ENCODE assay signal across 8 mouse cellular contexts in the genomic region with DNA sequence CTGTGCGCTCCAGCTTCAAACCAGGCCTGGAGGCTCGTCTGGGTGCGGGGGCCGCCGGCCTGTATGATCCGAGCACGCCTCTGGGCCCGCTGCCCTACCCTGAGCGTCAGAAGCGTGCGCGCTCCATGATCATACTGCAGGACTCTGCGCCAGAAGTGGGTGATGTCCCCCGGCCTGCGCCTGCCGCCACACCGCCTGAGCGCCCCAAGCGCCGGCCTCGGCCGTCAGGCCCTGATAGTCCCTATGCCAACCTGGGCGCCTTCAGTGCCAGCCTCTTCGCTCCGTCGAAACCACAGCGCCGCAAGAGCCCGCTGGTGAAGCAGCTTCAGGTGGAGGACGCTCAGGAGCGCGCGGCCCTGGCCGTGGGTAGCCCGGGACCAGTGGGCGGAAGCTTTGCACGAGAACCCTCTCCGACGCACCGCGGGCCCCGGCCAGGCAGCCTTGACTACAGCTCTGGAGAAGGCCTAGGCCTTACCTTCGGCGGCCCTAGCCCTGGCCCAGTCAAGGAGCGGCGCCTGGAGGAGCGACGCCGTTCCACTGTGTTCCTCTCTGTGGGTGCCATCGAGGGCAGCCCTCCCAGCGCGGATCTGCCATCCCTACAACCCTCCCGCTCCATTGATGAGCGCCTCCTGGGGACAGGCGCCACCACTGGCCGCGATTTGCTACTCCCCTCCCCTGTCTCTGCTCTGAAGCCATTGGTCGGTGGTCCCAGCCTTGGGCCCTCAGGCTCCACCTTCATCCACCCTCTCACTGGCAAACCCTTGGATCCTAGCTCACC. TPM values are rescaled to one million over a fixed set of nuclear protein-coding genes. Genes with fewer than 3 reads are reported as not detected.
DNase-seq lines count a peak whose midpoint lies in the region; ATAC-seq and TF ChIP-seq lines count a peak whose summit lies in the region.

No protein-coding gene starts in this region.

- TF ChIP-seq POLR2A in limb, embryonic 14.5 days (IDR thresholded peaks at IDR 0.05; ENCODE audit: borderline replicate concordance, extremely low read depth, insufficient read depth, insufficient read length) = 0 out of 2 replicates have a peak, but pooled peaks have one; percentile 6

- intact Hi-C loops in heart, postnatal 36 days (cut with DNase I) = loop anchor here (5.0 kb wide), 1 partner anchor 46 kb away; no protein-coding TSS in a partner anchor

- H3K36me3 ChIP-seq in heart, embryonic 11.5 days (ENCODE audit: control insufficient read depth, insufficient read depth, low read length) = no peaks in the 10 kb centered on the region; the same call in 1 of the 2 replicates
- peaks cover 22% of the 10 kb centered on the region; the same call in 1 of the 2 replicates for H3K36me3 ChIP-seq in forebrain, embryonic 12.5 days (replicated peaks)
- H3K36me3 ChIP-seq in limb, embryonic 14.5 days (ENCODE audit: control insufficient read depth, insufficient read depth, low read length) = peaks cover 37% of the 10 kb centered on the region
- 0 out of 2 replicates have a peak, but pooled peaks cover 9% of the 10 kb centered on the region for H3K36me3 ChIP-seq in stomach, embryonic 15.5 days

- H3K4me1 ChIP-seq in heart, embryonic 11.5 days (ENCODE audit: control insufficient read depth, insufficient read depth, low read length) = 0 out of 2 replicates have a peak, but pooled peaks cover 4% of the 10 kb centered on the region
- peaks cover 20% of the 10 kb centered on the region for H3K4me1 ChIP-seq in forebrain, embryonic 12.5 days
- peaks cover 5% of the 10 kb centered on the region; the same call in 1 of the 2 replicates for H3K4me1 ChIP-seq in limb, embryonic 14.5 days (ENCODE audit: control insufficient read depth, insufficient read depth, low read length)
- 0 out of 2 replicates have a peak, but pooled peaks cover 5% of the 10 kb centered on the region for H3K4me1 ChIP-seq in stomach, embryonic 15.5 days

- DNase-seq in heart, postnatal 36 days = no peak
- DNase-seq in Muller cell, postnatal 12 days (ENCODE audit: inconsistent ontology term) = peak; percentile 34
- no peak for DNase-seq in limb, embryonic 14.5 days (ENCODE audit: low spot score)
- no peak for DNase-seq in layer of hippocampus, adult 9-11 months
- DNase-seq in left cerebral cortex, adult 8-10 months (ENCODE audit: low spot score in 2 of 2) = no peak

- 29% methylated on average over 54 of the region's 58 CpGs for WGBS in heart, embryonic 11.5 days (ENCODE audit: insufficient replicate concordance)
- WGBS in forebrain, embryonic 12.5 days = 8% methylated on average over 56 of the region's 58 CpGs
- WGBS in limb, embryonic 14.5 days = 18% methylated on average over 52 of the region's 58 CpGs
- WGBS in stomach, embryonic 15.5 days = 35% methylated on average over 58 of the region's 58 CpGs

- H3K27ac ChIP-seq in heart, embryonic 11.5 days (ENCODE audit: low read depth, low read length) = no peak overlapping the region
- no peak overlapping the region for H3K27ac ChIP-seq in forebrain, embryonic 12.5 days
- no peak overlapping the region for H3K27ac ChIP-seq in limb, embryonic 14.5 days (replicated peaks; ENCODE audit: low read depth, low read length)
- H3K27ac ChIP-seq in stomach, embryonic 15.5 days = no peak overlapping the region

- peak; percentile 64 for ATAC-seq in heart, embryonic 11.5 days (replicated peaks; ENCODE audit: insufficient number of reproducible peaks, low FRiP score, low TSS enrichment)
- peak; percentile 90 for ATAC-seq in forebrain, embryonic 12.5 days (ENCODE audit: low FRiP score)
- peak; percentile 32 for ATAC-seq in limb, embryonic 14.5 days (ENCODE audit: low FRiP score, low read depth)
- ATAC-seq in stomach, embryonic 15.5 days (ENCODE audit: insufficient read depth, low FRiP score, low read depth) = peak; percentile 57

- peak overlapping the region; percentile 86 for H3K4me2 ChIP-seq in heart, embryonic 11.5 days
- peak overlapping the region; percentile 60 for H3K4me2 ChIP-seq in forebrain, embryonic 12.5 days
- peak overlapping the region; percentile 50 for H3K4me2 ChIP-seq in limb, embryonic 14.5 days (replicated peaks; ENCODE audit: low read depth, low read length, severe bottlenecking)
- H3K4me2 ChIP-seq in stomach, embryonic 15.5 days = peak overlapping the region; percentile 53

- H3K4me3 ChIP-seq in heart, embryonic 11.5 days (ENCODE audit: low read depth, low read length) = peak overlapping the region; percentile 42
- H3K4me3 ChIP-seq in forebrain, embryonic 12.5 days (replicated peaks) = peak overlapping the region; percentile 34
- peak overlapping the region; percentile 27 for H3K4me3 ChIP-seq in limb, embryonic 14.5 days (replicated peaks; ENCODE audit: low read length)
- peak overlapping the region; percentile 28 for H3K4me3 ChIP-seq in stomach, embryonic 15.5 days (replicated peaks)

- peak overlapping the region; percentile 54 for H3K9ac ChIP-seq in heart, embryonic 11.5 days (ENCODE audit: low read depth, low read length)
- H3K9ac ChIP-seq in forebrain, embryonic 12.5 days = peak overlapping the region; percentile 41; the same call in 1 of the 2 replicates
- peak overlapping the region; percentile 43 for H3K9ac ChIP-seq in limb, embryonic 14.5 days (ENCODE audit: low read depth, low read length, severe bottlenecking)
- no peak overlapping the region for H3K9ac ChIP-seq in stomach, embryonic 15.5 days

- H3K27me3 ChIP-seq in heart, embryonic 11.5 days (ENCODE audit: control insufficient read depth, insufficient read depth, low read length) = peaks cover 26% of the 10 kb centered on the region
- H3K27me3 ChIP-seq in forebrain, embryonic 12.5 days = peaks cover 36% of the 10 kb centered on the region
- peaks cover 16% of the 10 kb centered on the region; the same call in 1 of the 2 replicates for H3K27me3 ChIP-seq in limb, embryonic 14.5 days (ENCODE audit: control insufficient read depth, insufficient read depth, low read length)
- peaks cover 16% of the 10 kb centered on the region for H3K27me3 ChIP-seq in stomach, embryonic 15.5 days (replicated peaks)

- H3K9me3 ChIP-seq in heart, embryonic 11.5 days (replicated peaks; ENCODE audit: control insufficient read depth, low read length) = no peaks in the 10 kb centered on the region
- no peaks in the 10 kb centered on the region for H3K9me3 ChIP-seq in forebrain, embryonic 12.5 days
- no peaks in the 10 kb centered on the region for H3K9me3 ChIP-seq in limb, embryonic 14.5 days (ENCODE audit: control insufficient read depth, low read length)
- H3K9me3 ChIP-seq in stomach, embryonic 15.5 days = no peaks in the 10 kb centered on the region

RNA-seq across cellular contexts. Expression of a gene that starts 20.1 kb away (rescaled TPM):
- polyA plus RNA-seq in heart, embryonic 11.5 days (2014; fragmentation: Nextera tagmentation; extraction: Ambion mirVana) = 0.20 TPM in 2 replicates
- total RNA-seq in heart, postnatal 36 days (2021) = under 1 TPM; 0.25 to 0.68 TPM
- 1.5 and 1.7 TPM in 2 replicates for polyA plus RNA-seq in forebrain, embryonic 12.5 days (2016; fragmentation: Nextera tagmentation; extraction: Ambion mirVana)
- 1.4 and 2.5 TPM in 2 replicates for polyA plus RNA-seq in limb, embryonic 14.5 days (2012; rRNA removed)
- 0.21 and 0.61 TPM in 2 replicates for polyA plus RNA-seq in limb, embryonic 14.5 days (2014; fragmentation: Nextera tagmentation; extraction: Ambion mirVana)
- 0.14 and 0.23 TPM in 2 replicates for polyA plus RNA-seq in stomach, embryonic 15.5 days (2015; fragmentation: Nextera tagmentation; extraction: Ambion mirVana)
- 1 to 10 TPM; 1.6 to 3.5 (median 2.3) TPM for total RNA-seq in left cerebral cortex, adult 8-10 months (2022)

RNA-seq across cellular contexts. Expression of a gene that starts 43.7 kb away (rescaled TPM):
- 25.8 and 27.5 TPM in 2 replicates for polyA plus RNA-seq in heart, embryonic 11.5 days (2014; fragmentation: Nextera tagmentation; extraction: Ambion mirVana)
- 1 to 10 TPM; 4.4 to 5.4 TPM for total RNA-seq in heart, postnatal 36 days (2021)
- polyA plus RNA-seq in forebrain, embryonic 12.5 days (2016; fragmentation: Nextera tagmentation; extraction: Ambion mirVana) = 60.7 and 62.8 TPM in 2 replicates
- polyA plus RNA-seq in limb, embryonic 14.5 days (2012; rRNA removed) = 69.2 and 69.6 TPM in 2 replicates
- 42.4 and 51.1 TPM in 2 replicates for polyA plus RNA-seq in limb, embryonic 14.5 days (2014; fragmentation: Nextera tagmentation; extraction: Ambion mirVana)
- 34.6 and 37.6 TPM in 2 replicates for polyA plus RNA-seq in stomach, embryonic 15.5 days (2015; fragmentation: Nextera tagmentation; extraction: Ambion mirVana)
- 10 to 100 TPM; 28.8 to 35.7 (median 33.1) TPM for total RNA-seq in left cerebral cortex, adult 8-10 months (2022)

RNA-seq across cellular contexts. Expression of a gene that starts 48.6 kb away (rescaled TPM):
- 2.1 and 2.7 TPM in 2 replicates for polyA plus RNA-seq in heart, embryonic 11.5 days (2014; fragmentation: Nextera tagmentation; extraction: Ambion mirVana)
- total RNA-seq in heart, postnatal 36 days (2021) = 10 to 100 TPM; 47.0 to 56.3 TPM
- 7.9 and 8.8 TPM in 2 replicates for polyA plus RNA-seq in forebrain, embryonic 12.5 days (2016; fragmentation: Nextera tagmentation; extraction: Ambion mirVana)
- polyA plus RNA-seq in limb, embryonic 14.5 days (2012; rRNA removed) = 18.4 and 25.1 TPM in 2 replicates
- polyA plus RNA-seq in limb, embryonic 14.5 days (2014; fragmentation: Nextera tagmentation; extraction: Ambion mirVana) = 2.4 and 2.7 TPM in 2 replicates
- 1.7 and 1.9 TPM in 2 replicates for polyA plus RNA-seq in stomach, embryonic 15.5 days (2015; fragmentation: Nextera tagmentation; extraction: Ambion mirVana)
- total RNA-seq in left cerebral cortex, adult 8-10 months (2022) = 100 to 1,000 TPM; 192 to 223 (median 197) TPM

Comparison
In these comparisons a context has a peak if more than half of its experiments do, and no peak if none do; other contexts are left out.
1. ATAC-seq: peak in every context shown above with its lines; median percentile 90 in forebrain, embryonic 12.5 days; 64 in heart, embryonic 11.5 days; 57 in stomach, embryonic 15.5 days; 32 in limb, embryonic 14.5 days.